8 mouse cellular contexts compared by ENCODE assay signal in the genomic region with DNA sequence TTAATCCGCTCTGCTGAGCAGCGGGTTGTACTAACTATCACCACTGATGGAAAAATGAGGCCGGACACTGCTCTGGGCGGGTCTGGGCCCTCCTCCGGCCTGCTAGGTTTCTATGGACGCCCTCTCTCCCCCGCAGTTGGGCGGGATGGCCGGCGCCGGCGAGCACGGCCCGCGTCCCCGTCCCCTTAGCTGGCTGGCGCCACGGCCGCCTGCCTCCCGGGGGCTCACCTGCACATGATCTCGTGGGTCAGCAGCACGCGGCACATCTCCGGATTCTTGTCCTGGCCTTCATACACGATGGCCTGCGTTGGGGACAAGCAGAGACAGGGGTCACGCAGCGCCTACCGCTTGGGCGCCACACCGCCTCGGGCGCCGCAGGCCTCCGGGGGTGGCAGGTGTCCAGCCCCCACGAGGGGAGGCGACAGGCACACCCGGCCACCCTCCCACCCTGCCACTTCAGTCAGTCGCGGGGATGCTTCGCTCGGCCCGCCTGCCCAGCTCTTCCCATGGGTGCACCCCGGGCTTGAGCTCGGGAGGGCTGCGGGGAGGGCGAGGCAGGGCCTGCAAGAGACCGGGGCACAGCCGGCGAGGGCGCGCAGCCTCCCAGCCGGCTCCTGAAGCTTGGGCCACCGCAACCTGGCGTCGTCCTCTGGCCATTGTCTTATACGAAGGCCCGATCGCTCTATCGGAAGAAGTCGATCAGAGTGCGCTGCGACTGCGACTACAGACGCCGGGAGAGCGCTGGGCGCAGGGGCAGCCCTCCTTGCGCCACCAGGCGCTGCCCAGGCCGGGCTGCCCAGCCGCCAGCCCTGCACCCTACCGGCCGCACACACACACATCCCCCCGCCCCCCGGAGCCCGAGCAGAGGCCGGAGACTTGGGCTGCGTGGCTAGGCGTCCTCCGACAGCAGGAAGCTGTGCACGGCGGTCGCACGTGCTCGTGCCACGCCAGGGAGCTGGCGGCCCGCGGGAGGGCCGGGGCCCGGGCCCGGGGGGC. TPM values are rescaled to one million over a fixed set of nuclear protein-coding genes. Genes with fewer than 3 reads are reported as not detected.
A peak's percentile ranks its signal among the peaks of the same experiment; 100 is the strongest.
DNase-seq lines count a peak whose midpoint lies in the region; ATAC-seq lines count a peak whose summit lies in the region.

No protein-coding gene starts in this region.

- ATAC-seq in heart, embryonic 14.5 days (ENCODE audit: insufficient number of reproducible peaks, insufficient read depth, low FRiP score, low read depth) = 0 out of 2 replicates have a peak, but pooled peaks have one; percentile 6
- no peak; the same call in 1 of the 2 replicates for ATAC-seq in liver, embryonic 12.5 days

- 1% methylated on average over 80 of the region's 93 CpGs for WGBS in heart, embryonic 14.5 days
- 2% methylated on average over 88 of the region's 93 CpGs for WGBS in liver, embryonic 12.5 days (ENCODE audit: insufficient replicate concordance)

- peak overlapping the region; percentile 59 for H3K9ac ChIP-seq in heart, embryonic 14.5 days (ENCODE audit: low read length)
- H3K9ac ChIP-seq in liver, embryonic 12.5 days = no peak overlapping the region

- H3K27me3 ChIP-seq in heart, embryonic 14.5 days (ENCODE audit: control insufficient read depth, insufficient read depth, low read length) = peaks cover 79% of the 10 kb centered on the region
- H3K27me3 ChIP-seq in liver, embryonic 12.5 days (replicated peaks) = peaks cover 93% of the 10 kb centered on the region

- peaks cover 11 to 20% of the 10 kb centered on the region in 2 experiments; a peak in 3 of 4 replicates for H3K4me1 ChIP-seq in heart, embryonic 14.5 days (ENCODE audit: control insufficient read depth in 2 of 2, insufficient read depth in 2 of 2, low read length in 2 of 2)
- peaks cover 22% of the 10 kb centered on the region for H3K4me1 ChIP-seq in liver, embryonic 12.5 days

- no peaks in the 10 kb centered on the region for H3K36me3 ChIP-seq in heart, embryonic 14.5 days (ENCODE audit: control insufficient read depth, insufficient read depth, low read length)
- H3K36me3 ChIP-seq in liver, embryonic 12.5 days = no peaks in the 10 kb centered on the region

- peak overlapping the region; percentile 97 for H3K4me2 ChIP-seq in heart, embryonic 14.5 days (ENCODE audit: low read length)
- H3K4me2 ChIP-seq in liver, embryonic 12.5 days = peak overlapping the region; percentile 44

- H3K4me3 ChIP-seq in heart, embryonic 14.5 days (ENCODE audit: control insufficient read depth in 1 of 2, insufficient read depth in 1 of 2, low read depth in 1 of 2, low read length in 2 of 2) = peak overlapping the region; percentile 42 to 43
- H3K4me3 ChIP-seq in liver, embryonic 12.5 days = peak overlapping the region; percentile 22

- peak overlapping the region in 1 of 2 experiments; percentile 9; a peak in 1 of 4 replicates for H3K27ac ChIP-seq in heart, embryonic 14.5 days (replicated peaks in 1 of 2; ENCODE audit: control insufficient read depth in 1 of 2, insufficient read depth in 1 of 2, low read depth in 2 of 2, low read length in 2 of 2)
- H3K27ac ChIP-seq in liver, embryonic 12.5 days = no peak overlapping the region

- DNase-seq in cerebellum, postnatal 10 days = peak; percentile 63
- no peak for DNase-seq in cerebellum, postnatal 36 days
- DNase-seq in embryo, embryonic 10.5 days (ENCODE audit: low spot score) = peak; percentile 70
- DNase-seq in testis, postnatal 14 days (ENCODE audit: low spot score) = peak; percentile 73
- no peak for DNase-seq in left cerebral cortex, adult 9 months (ENCODE audit: low spot score in 2 of 2)
- DNase-seq in urinary bladder, postnatal 4 days (ENCODE audit: low spot score in 2 of 2) = no peak

- H3K9me3 ChIP-seq in heart, embryonic 14.5 days (ENCODE audit: control insufficient read depth, low read length) = no peaks in the 10 kb centered on the region
- no peaks in the 10 kb centered on the region for H3K9me3 ChIP-seq in liver, embryonic 12.5 days (replicated peaks)

RNA-seq across cellular contexts. Expression of gene Ebf3, which starts 4.9 kb away (rescaled TPM):
- polyA plus RNA-seq in heart, embryonic 14.5 days (2014; fragmentation: Nextera tagmentation; extraction: Ambion mirVana) = 2.2 and 2.3 TPM in 2 replicates
- polyA plus RNA-seq in liver, embryonic 12.5 days (2016; fragmentation: Nextera tagmentation; extraction: Ambion mirVana) = 0.07 and 0.10 TPM in 2 replicates

Comparison
In these comparisons a context has a peak if more than half of its experiments do, and no peak if none do; other contexts are left out.
1. DNase-seq: peak in cerebellum, postnatal 10 days (2 of 2), embryo, embryonic 10.5 days (single experiment) and testis, postnatal 14 days (single experiment); none in cerebellum, postnatal 36 days (0 of 2), left cerebral cortex, adult 9 months (0 of 2) and urinary bladder, postnatal 4 days (0 of 2).